Mouse (Mus musculus) heart, embryonic 13.5 days (tissue): ENCODE results near the gene Efna5. TPM values are rescaled to one million over a fixed set of nuclear protein-coding genes. Genes with fewer than 3 reads are reported as not detected.

Experiments
- ATAC-seq: fragments of 200-750 bp; cut with Nextera tagmentation; 2 replicates; pipeline ENCODE4 v1.8.0; 2017; ENCODE audit warnings: moderate TSS enrichment; ENCODE audit not compliant: insufficient number of reproducible peaks, low FRiP score, low TSS enrichment; ENCODE audit errors: extremely low read depth
- H3K27ac ChIP-seq: fragments of 300-500 bp; sonication (generic); replicated peaks from 2 replicates; pipeline ENCODE4 v1.5.1; 2015; ENCODE audit warnings: moderate library complexity, mild to moderate bottlenecking, inconsistent platforms
- H3K27me3 ChIP-seq: fragments of 300-500 bp; sonication (generic); replicated peaks from 2 replicates; pipeline ENCODE4 v1.6.1; 2015; ENCODE audit warnings: mild to moderate bottlenecking, inconsistent platforms
- H3K36me3 ChIP-seq: fragments of 300-500 bp; sonication (generic); 2 replicates; pipeline ENCODE4 v1.6.1; 2015; ENCODE audit warnings: mild to moderate bottlenecking, inconsistent platforms
- H3K4me1 ChIP-seq: fragments of 300-500 bp; sonication (generic); 2 replicates; pipeline ENCODE4 v1.6.1; 2015; ENCODE audit warnings: inconsistent platforms
- H3K4me2 ChIP-seq: fragments of 300-500 bp; sonication (generic); 2 replicates; pipeline ENCODE4 v1.6.1; 2015; ENCODE audit warnings: inconsistent platforms, mild to moderate bottlenecking, moderate library complexity
- H3K4me3 ChIP-seq: fragments of 300-500 bp; sonication (generic); 2 replicates; pipeline ENCODE4 v1.5.1; 2015; ENCODE audit warnings: moderate library complexity, mild to moderate bottlenecking, inconsistent platforms
- H3K9ac ChIP-seq: fragments of 300-500 bp; sonication (generic); 2 replicates; pipeline ENCODE4 v1.6.1; 2015; ENCODE audit warnings: inconsistent platforms, mild to moderate bottlenecking, moderate library complexity
- H3K9me3 ChIP-seq: fragments of 300-500 bp; sonication (generic); 2 replicates; pipeline ENCODE4 v1.6.1; 2016; ENCODE audit warnings: inconsistent platforms
- WGBS: fragments of 180-500 bp; shearing (Covaris S2); methylation state at CpG from one replicate; pipeline ENCODE4 v1.1.7; 2015; ENCODE audit warnings: mixed read lengths; 5-methylcytosine and 5-hydroxymethylcytosine counted together
- polyA plus RNA-seq: library from polyadenylated mRNA; unstranded; fragments of >200 nt; fragmentation: Nextera tagmentation; extraction: Ambion mirVana; gene quantifications from 2 replicates; pipeline ENCODE4 v1.2.1, GENCODE M21; 2015

Gene Efna5
- polyA plus RNA-seq, 1 experiment from 2014 or later = 22.0 TPM

- H3K36me3 ChIP-seq = no peaks in the 10 kb centered on the region
- no peak overlapping the region for H3K4me2 ChIP-seq
- no peak overlapping the region for H3K9ac ChIP-seq
- whole genome bisulfite sequencing = 69% methylated on average over 9 of the region's 9 CpGs
- peaks cover 6% of the 10 kb centered on the region for H3K9me3 ChIP-seq
- ATAC-seq = no peak
- H3K27me3 ChIP-seq = no peaks in the 10 kb centered on the region
- no peak overlapping the region for H3K4me3 ChIP-seq
- no peak overlapping the region for H3K27ac ChIP-seq
- H3K4me1 ChIP-seq = peaks cover 16% of the 10 kb centered on the region
Observed at GRCm38 (mm10) chr17:62590685-62591460, 290.2 kb downstream of the Efna5 start.

DNA sequence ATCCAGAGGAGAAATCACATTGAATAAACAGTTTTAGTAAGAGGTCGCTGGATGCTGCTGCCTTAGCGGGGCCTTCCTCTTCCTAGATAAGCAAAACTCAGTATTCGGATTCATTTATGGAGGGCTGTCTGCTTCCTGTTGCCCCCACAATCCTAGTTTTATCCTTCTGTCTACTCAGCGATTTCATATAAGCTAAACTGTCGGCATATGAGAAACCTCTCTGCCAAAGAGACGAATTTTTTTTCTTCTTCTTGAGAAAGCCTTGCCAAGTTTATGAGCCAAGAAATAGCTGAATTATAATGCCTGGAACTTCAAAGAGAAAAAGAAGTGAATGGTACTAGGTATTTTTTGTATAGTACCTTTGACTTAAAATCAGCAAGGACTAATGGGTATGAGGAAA is 301.0 kb downstream of the Efna5 start:
- H3K9ac ChIP-seq = no peak overlapping the region
- 0 out of 2 replicates have a peak, but pooled peaks cover 1% of the 10 kb centered on the region for H3K4me1 ChIP-seq
- H3K27me3 ChIP-seq = no peaks in the 10 kb centered on the region
- no peak overlapping the region for H3K27ac ChIP-seq
- H3K9me3 ChIP-seq = peaks cover 4% of the 10 kb centered on the region; the same call in 1 of the 2 replicates
- WGBS = 62% methylated on average over 6 of the region's 6 CpGs
- no peak for ATAC-seq
- H3K4me3 ChIP-seq = no peak overlapping the region
- no peaks in the 10 kb centered on the region for H3K36me3 ChIP-seq
- H3K4me2 ChIP-seq = no peak overlapping the region

GRCm38 (mm10) chr17:62579618-62580017 is 301.5 kb downstream of the Efna5 start:
- Histone ChIP-seq H3K9me3 (peaks cover 4% of the 10 kb centered on the region; the same call in 1 of the 2 replicates), H3K36me3 (no peaks in the 10 kb centered on the region), H3K27ac (no peak overlapping the region), H3K4me1 (peaks cover 6% of the 10 kb centered on the region), H3K4me2 (no peak overlapping the region), H3K27me3 (no peaks in the 10 kb centered on the region), H3K4me3 (no peak overlapping the region), H3K9ac (no peak overlapping the region)
- 77% methylated on average over 6 of the region's 6 CpGs for WGBS
- ATAC-seq = no peak

GRCm38 (mm10) chr17:62574499-62575265 is 306.4 kb downstream of the Efna5 start:
- Histone ChIP-seq H3K4me1 (peaks cover 9% of the 10 kb centered on the region), H3K36me3 (no peaks in the 10 kb centered on the region), H3K27ac (no peak overlapping the region), H3K4me2 (no peak overlapping the region), H3K27me3 (no peaks in the 10 kb centered on the region), H3K9ac (no peak overlapping the region), H3K4me3 (no peak overlapping the region), H3K9me3 (no peaks in the 10 kb centered on the region)
- WGBS = 65% methylated on average over 9 of the region's 9 CpGs
- ATAC-seq = no peak

DNA sequence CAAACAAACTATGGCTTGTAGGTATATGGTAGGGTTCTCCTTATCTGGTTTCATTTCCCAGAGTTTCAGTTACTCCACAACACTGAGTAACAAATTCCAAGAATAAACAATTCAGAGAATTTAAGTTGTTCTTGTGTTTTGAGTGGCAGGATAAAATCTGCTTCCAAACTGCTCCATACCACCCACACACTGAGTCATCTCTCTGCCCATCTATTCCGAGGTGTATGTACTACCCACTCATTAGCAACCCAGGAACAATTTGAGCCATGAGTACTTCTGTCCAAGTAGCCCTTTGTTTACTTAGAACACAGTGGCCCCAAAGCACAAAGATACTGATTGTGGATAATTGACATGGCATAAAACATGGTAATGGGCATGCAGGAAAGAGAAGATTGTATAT is 311.0 kb downstream of the Efna5 start:
- Histone ChIP-seq H3K27me3 (no peaks in the 10 kb centered on the region), H3K4me2 (no peak overlapping the region), H3K4me1 (peaks cover 15% of the 10 kb centered on the region), H3K27ac (no peak overlapping the region), H3K9me3 (no peaks in the 10 kb centered on the region), H3K9ac (no peak overlapping the region), H3K36me3 (no peaks in the 10 kb centered on the region), H3K4me3 (no peak overlapping the region)
- WGBS = 68% methylated on average over 1 of the region's 1 CpGs
- no peak for ATAC-seq

- WGBS = 77% methylated on average over 4 of the region's 4 CpGs
- no peak overlapping the region for H3K4me2 ChIP-seq
- H3K27ac ChIP-seq = no peak overlapping the region
- no peaks in the 10 kb centered on the region for H3K9me3 ChIP-seq
- H3K4me3 ChIP-seq = no peak overlapping the region
- peaks cover 7% of the 10 kb centered on the region; the same call in 1 of the 2 replicates for H3K4me1 ChIP-seq
- H3K9ac ChIP-seq = no peak overlapping the region
- no peaks in the 10 kb centered on the region for H3K27me3 ChIP-seq
- H3K36me3 ChIP-seq = no peaks in the 10 kb centered on the region
- ATAC-seq = no peak
Observed at GRCm38 (mm10) chr17:62568019-62568418, 313.1 kb downstream of the Efna5 start.

- ATAC-seq = no peak
- Histone ChIP-seq H3K27ac (no peak overlapping the region), H3K9me3 (no peaks in the 10 kb centered on the region), H3K4me3 (no peak overlapping the region), H3K36me3 (no peaks in the 10 kb centered on the region), H3K4me2 (no peak overlapping the region), H3K27me3 (no peaks in the 10 kb centered on the region), H3K4me1 (peaks cover 7% of the 10 kb centered on the region; the same call in 1 of the 2 replicates), H3K9ac (no peak overlapping the region)
- 76% methylated on average over 1 of the region's 1 CpGs for WGBS
Observed at GRCm38 (mm10) chr17:62565632-62566031, 315.5 kb downstream of the Efna5 start.

- H3K4me1 ChIP-seq = no peaks in the 10 kb centered on the region
- 77% methylated on average over 7 of the region's 7 CpGs for WGBS
- no peak overlapping the region for H3K9ac ChIP-seq
- H3K4me3 ChIP-seq = no peak overlapping the region
- no peak overlapping the region for H3K27ac ChIP-seq
- no peak overlapping the region for H3K4me2 ChIP-seq
- H3K9me3 ChIP-seq = no peaks in the 10 kb centered on the region
- no peak for ATAC-seq
- no peaks in the 10 kb centered on the region for H3K27me3 ChIP-seq
- no peaks in the 10 kb centered on the region for H3K36me3 ChIP-seq
Observed at GRCm38 (mm10) chr17:62562439-62562838, 318.7 kb downstream of the Efna5 start.

- Histone ChIP-seq H3K27ac (no peak overlapping the region), H3K9me3 (no peaks in the 10 kb centered on the region), H3K4me3 (no peak overlapping the region), H3K27me3 (no peaks in the 10 kb centered on the region), H3K4me1 (no peaks in the 10 kb centered on the region), H3K9ac (no peak overlapping the region), H3K4me2 (no peak overlapping the region), H3K36me3 (no peaks in the 10 kb centered on the region)
- 72% methylated on average over 6 of the region's 6 CpGs for WGBS
- ATAC-seq = no peak
Observed at GRCm38 (mm10) chr17:62557215-62557614, 323.9 kb downstream of the Efna5 start.
